Mouse (Mus musculus): ENCODE measurements at regions not wholly inside any gene's neighbourhood (a gene's known extent, or its start where the extent isn't known, plus 50 kb on each side); places are given as distances from the start of the nearest gene placed in this dataset.

DNA sequence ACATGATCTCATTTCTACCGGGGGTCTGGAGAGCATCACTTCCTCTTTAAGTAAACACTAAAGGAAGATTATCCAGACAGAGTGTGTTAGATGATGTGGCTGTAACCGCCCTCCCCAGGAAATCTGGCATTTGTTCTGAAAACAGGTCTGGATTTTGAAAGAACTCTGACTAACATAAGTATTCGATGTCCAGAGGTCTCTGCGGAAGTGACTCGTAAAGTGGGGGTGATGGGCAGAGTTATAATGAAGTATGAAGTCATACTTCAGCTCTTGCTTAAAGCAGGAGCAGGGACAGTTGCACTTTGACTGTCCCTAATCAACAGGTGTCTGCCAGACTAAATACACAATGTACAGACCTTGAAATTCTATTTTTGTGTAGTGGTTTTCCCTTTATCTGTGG is 87.1 kb downstream of the Setd4 start:
- TF ChIP-seq POLR2A (IDR thresholded peaks at IDR 0.05; ENCODE audit: low read depth, low read length) (no peak), CTCF (conservative IDR thresholded peaks at IDR 0.05; ENCODE audit: insufficient read depth, insufficient read length, low read depth, low read length) (no peak)

Measured in kidney, adult 2 months (tissue).